Mouse (Mus musculus) urinary bladder, adult 2 months (tissue): ENCODE measurements around the gene Iqcm. TPM values are rescaled to one million over a fixed set of nuclear protein-coding genes. Genes with fewer than 3 reads are reported as not detected.
"Not testable (repeated sequence)": the region's sequence is repeated elsewhere in the genome, so short reads cannot be mapped to it uniquely, and the experiment has no call there.

Experiments used
- DNase-seq: peaks from one replicate; pipeline ENCODE4 v3.0.0; 2022; ENCODE audit warnings: low spot score
- polyA plus RNA-seq: library from polyadenylated mRNA; depleted of rRNA; stranded (reverse); fragments of >200 nt; gene quantifications from 2 replicates; pipeline ENCODE4 v1.2.3, GENCODE M21; 2012; rRNA removed

The Iqcm gene
- polyA plus RNA-seq, result not detected in 2 replicates

DNA sequence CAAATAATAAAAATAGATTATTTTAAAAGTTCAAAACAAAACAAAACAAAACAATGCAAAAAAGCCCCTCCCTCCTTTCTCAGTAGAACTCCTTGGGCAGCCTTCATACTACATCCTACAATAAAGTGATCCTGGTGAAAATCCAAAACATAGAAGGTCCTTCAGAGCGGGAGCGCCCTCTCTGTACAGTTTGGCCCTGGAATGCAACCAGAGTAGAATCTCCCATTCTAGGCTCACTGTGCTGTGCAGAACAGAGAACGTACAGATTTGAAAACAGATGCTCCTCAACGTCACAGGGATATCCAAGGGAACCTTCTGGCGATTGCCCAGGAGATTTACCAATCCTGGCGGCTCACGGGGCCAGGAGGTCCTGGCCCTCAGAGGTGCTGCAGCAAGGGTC is at the start of gene Iqcm:
Gene Iqcm (plus strand): TSS at position 301 of the 400 bp plus-strand sequence.
- no peak for DNase-seq

DNA sequence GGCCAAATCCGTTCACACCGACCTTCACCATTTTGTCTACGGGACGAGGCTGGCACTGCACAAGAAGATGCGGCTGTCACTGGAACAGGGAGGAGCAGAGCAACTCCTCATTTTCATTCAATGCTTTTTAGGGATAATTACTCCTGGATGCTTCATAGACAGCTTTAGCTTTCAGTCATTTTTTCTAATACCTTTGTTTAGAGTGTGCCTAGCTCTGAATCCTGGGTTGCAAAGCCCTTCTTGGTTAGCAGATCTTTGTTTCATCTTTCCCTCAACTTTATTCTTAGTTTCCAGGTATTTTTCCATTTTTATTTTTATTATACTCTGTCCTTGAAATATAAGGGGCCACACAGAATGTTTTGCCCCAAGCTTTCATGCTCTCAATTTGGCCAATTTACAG is 42.0 kb upstream of the Iqcm start, which contains the start of gene Gm10358:
Gene Gm10358 (minus strand): TSS at position 101 of the 400 bp plus-strand sequence.
- no peak for DNase-seq

DNA sequence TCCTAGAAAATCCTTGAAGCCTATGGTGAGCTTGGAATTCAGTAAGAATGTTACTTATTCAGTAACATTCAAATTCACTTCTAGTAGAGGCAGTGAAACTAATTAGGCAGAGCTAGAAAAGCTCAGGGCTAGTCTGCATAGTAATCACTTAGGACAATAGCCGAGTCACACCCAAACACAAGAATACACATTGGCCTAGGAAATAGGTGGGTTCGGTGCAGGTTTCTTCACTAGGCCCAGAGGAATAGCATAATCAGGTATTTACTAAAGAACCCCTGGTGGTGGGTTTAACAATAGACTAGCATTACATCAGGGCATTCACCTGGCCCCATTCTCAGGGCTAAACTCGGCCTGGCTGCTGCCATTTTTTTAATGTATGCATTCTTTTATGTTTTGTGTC is 32.8 kb upstream of the Iqcm start:
- DNase-seq, result not testable (repeated sequence)

DNA sequence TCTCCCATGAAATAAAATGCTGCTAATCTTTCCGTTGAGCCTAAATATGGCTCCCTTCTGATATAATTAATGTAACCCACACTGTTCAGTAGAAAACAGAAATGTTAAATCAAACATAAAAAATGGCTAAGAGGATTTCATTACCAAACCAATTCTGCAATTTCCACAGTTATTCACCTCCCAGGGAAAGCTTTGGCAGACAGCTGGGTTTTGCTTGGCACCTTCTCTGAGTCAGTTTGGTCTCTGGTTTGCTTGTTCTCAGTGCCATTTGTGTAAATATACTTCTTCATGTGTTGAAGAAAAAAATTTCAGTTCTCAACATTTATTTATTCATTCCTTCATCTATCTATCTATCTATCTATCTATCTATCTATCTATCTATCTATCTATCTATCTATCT is 28.3 kb downstream of the Iqcm start:
- DNase-seq, result no peak

DNA sequence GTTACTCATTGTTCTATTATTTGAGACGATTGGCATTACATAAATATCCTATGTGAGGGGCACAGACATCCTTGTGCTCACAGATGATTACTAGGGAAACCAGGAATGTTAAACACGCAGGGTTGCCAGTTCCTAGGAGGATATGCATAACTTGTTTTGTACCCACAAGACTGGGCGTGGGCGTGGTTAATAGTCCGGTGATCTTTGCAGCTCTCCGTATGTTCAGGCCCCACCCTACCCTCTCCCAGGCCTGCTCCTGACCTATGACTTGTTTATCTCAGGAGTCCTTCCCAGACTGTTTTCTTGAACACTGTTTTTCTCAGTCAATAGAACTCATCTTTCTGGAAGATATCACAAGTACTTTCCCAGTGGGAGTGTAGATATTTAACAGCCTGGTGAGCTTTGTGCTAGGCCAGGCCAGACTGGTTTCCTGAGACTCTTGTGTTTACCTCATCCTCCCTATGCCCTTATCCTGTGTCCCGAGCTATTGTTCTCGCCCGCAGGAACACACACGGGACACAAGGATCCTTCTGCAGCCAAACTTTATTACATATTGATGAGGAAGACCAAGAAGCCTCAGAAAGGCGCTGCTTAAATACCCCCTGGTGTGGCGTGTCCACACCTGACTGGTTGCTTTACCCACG is 40.7 kb downstream of the Iqcm start:
- DNase-seq, result no peak

DNA sequence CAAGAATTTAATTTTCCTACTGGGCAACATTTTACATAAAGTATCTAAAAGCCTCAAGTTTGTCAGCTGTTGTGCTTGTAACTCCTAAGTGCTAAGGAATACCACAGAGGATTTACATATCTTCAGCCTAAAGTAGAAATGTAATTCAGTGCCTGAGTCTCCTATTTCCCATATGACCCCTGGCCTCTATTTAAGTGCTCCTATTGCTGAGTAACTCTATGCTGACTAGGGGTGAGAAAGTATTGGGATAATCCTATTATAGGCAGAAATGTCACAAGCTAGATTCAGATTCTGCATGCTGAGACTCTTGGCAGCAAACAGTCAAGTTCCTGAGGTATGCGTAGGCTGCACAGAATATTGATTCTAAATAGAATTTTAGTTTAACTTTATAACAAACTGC is 60.8 kb downstream of the Iqcm start:
- DNase-seq, result no peak

DNA sequence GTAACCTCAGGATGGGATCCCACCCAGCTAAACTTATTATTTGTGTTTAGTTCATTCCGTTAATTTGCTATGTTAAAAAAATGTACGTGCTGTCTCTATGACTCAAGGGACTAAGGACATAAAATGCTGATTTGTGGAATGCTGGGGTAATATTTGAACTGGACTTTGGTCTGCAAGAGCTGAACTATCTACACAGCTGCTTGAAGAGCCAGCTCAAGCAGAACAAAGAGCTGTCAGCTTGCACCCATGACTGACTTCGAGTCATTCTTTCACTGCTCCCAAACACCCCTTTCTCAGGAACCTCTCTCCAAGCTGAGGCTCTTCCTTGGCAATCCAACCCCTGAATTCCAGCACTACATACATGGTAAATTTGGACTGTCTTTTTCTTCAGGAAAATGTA is 65.3 kb downstream of the Iqcm start:
- no peak for DNase-seq

DNA sequence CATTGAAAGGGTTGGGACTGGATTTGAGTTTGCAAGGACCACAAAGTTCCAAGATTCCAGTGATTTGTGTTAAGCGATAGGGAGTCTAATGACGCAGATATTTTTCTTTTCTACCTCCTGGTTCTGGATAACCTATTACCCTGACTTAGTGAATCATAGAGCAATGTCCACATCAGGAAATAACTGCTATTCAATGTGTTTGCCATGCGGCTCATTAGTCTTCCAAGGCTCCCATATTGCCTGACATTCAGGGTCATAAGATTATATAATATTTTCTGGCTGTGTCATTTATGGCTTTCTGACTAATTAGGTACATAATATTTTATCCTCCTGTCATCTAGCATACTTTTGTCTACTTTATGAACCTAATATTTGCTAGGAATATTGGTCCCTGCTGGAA is 100.8 kb downstream of the Iqcm start:
- DNase-seq, result no peak

DNA sequence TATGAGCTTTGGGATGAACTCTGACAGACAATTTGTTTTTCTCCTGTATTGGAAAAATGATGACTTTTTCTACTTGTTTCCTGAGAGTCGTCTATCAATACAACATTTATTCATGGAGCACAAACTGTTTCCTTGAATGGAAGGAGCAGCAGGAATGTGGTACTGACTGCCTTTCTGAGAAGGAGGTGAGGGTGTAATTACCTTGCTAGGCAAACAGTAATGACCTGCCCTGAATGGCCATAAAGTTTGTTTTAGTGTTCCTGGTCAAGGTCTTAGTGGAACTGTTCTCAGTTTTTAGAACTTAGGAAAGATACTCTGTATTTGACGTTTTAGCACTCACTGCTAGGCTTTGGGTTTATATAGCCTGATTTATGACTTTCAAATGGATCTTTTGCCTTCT is 147.8 kb downstream of the Iqcm start:
- DNase-seq, result no peak

DNA sequence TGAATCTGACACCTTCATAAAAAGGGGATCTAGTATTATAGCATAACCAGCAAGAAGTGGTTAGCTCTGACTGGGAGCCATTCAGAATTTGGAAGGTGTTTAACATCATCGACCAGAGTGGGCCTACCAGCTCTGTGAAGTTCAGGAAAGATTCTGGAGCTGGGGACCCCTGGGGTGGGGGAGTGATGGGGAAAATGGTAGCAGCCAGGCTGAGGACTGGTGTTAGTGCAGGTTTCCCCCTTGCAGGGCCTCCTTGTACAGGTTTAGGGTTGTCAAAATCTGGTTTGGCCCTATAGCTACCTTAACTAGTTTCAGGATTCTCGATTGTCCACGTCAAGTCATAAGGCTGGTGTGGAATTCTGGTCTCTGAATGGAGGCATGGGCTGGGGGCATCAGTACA is 194.5 kb downstream of the Iqcm start:
- no peak for DNase-seq

DNA sequence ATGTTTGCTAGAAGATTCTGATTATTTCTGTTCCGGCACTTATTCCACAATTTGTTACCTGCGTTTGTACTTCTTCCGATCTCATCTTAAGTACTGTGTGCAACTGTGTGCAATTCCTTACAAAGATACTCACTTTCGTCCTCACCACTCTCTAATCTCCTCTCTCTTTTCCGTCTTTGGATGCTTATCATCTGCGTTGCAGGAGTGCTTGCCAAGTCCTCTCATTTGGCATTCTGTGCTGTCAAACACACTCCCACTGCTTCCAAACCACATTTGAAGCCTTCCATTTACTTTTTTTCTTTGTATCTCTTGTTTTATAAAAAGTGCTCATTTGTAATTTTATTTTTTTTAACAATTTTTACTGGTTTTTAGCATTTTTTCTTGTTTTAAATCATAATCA is 210.8 kb downstream of the Iqcm start:
- DNase-seq, result no peak

DNA sequence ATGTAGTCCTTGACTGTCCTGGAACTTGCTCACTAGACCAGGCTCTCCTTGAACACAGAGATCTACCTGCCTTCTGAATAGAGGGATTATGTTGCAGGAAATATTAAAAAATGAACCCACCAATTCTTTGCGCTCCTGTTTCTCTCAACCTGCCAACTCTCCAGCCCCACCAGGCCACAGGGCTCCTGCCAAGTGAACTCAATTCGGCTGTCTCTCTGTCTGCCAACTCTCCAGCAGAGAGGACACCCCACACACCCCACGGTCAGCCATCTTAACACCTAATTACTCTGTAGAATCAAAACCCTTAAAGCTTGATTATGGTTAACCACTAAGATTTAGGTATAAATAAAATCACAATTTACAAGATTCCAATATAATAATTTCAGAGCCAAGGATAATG is 298.1 kb downstream of the Iqcm start:
- DNase-seq, result no peak

DNA sequence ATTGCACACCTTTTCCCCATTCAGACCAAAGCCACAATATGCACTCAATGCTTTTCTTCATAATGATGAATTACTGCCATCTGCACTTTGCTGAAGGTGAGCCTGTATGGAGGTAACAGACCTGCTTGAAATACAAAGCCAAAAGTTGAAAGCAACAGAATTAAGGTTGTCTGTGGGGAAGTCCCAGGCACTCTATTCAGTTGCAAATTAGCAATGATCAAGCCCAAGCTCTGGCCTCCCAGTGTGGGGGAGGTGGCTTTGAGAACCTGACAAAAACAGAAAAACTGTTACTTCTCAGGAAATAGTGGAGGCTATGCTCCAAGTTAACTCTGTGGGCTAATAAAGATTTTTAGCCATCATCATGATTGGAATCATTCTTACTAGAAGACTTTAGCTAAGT is 307.1 kb downstream of the Iqcm start:
- no peak for DNase-seq

DNA sequence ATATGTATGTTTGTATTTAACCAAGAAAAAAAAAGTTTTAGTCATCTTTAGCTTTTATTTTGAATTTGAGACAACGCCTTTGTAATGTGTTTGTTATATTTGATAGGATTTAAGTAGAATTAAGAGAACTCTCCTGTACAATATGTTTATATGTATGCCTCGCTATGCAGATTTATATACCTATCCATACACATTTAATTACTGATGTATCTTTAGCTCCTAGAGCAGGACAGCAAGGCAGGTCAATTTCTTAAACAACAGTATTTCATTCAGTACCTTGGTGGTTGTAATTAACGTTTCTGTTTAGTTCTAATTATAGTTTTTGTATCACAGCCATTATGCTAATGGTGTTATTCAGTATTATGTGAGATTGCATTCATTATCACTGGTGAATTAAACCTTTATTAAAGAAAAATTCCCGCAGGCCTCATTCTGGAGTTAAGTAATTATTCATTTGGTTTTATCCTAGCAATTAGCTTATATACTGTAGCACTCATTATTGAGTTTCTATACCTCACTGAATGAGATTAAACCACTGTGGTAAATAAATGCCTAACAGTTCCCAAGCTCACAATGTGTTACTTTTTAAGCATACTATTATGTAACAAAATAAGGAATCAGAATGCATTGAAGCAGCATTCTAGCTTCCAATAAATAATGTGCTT is 380.1 kb downstream of the Iqcm start:
- no peak for DNase-seq

DNA sequence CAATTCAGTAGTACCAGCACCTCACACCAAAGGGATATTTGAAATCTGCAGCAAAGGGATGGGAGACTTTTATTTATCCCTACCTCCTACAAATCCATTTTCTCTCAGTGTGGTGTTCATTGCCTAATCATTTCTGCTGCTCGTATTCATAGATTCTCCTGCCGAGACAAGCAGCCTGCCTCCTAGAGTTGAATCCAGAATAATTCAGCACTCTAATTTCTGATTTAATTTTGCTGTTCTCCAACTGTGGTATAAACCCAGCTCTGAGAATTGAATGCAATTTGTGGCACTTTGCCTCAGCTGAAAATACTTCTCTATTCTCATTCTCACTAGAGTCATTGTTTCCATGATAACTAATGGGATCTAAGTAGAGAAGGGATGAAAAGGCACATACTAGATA is 386.8 kb downstream of the Iqcm start:
- no peak for DNase-seq

DNA sequence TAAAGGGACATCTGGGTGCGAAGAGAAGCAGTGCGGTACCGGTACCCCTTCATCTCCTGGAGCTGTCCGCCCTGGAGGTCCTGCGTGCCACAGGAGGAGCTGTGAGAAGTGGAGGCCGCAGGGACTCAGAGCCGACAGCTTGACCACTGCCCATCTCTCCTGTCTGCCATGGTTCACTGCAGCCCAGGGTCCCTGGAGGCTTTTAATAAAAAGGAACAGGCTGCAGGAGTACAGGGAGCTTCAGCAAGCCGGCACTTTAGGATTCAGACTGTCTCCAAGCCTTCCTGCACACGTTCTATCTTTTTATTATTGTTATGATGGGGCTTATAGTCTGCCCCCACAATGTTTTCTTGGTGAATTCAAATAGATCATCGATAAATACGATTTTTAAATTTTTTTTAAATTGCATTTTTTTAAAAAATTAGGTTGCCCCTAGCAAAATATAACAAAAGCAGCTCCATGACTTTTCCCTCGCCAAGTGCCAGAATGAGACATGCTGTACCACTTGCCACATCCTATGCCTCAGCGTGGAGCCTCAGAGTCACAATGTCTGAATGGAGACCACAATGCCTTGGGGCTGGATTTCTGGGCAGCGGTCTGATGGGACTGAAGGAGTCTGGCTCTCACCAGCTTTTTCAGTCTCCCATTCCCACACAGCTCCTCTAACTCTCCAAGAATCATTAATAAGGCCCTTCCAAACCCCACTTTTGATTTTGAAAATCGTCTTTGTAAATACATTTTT is 469.3 kb downstream of the Iqcm start:
- DNase-seq, result no peak

DNA sequence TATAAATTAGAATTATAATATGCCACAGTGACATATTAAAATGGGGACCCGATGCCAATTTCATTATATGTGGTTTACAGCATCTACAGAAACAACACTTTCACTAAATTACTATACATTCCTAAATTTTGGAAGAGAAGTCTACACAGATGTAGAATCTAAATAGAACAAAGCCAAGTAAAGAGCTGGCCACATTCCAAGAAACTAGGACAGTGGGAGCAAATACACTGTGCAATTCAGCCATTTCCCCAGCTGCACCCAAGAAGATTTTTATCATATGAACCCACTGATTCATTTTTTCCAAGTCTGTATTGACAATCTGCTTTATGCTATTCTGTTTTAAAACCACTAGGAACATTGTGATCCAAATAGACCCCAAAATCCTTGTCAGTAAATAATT is 500.7 kb downstream of the Iqcm start:
- DNase-seq, result no peak

DNA sequence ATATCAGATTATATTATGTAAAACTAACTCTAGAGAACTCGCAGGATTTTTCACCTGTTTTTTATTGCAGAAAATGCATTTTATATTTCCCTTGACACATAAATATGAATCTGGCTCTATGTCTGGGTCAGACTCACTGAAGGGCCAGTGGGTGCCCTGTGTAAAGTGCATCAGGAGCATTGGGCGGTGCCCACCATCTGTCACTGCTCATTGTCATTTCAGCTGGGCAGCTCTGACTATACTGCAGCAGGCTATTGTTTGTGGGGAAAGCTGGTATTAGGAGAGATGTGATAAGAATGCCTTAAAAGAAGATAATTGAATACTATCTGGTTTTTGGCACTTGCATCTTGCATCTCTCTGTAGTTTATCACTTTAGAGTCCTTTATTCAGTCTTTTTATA is 507.5 kb downstream of the Iqcm start:
- no peak for DNase-seq

DNA sequence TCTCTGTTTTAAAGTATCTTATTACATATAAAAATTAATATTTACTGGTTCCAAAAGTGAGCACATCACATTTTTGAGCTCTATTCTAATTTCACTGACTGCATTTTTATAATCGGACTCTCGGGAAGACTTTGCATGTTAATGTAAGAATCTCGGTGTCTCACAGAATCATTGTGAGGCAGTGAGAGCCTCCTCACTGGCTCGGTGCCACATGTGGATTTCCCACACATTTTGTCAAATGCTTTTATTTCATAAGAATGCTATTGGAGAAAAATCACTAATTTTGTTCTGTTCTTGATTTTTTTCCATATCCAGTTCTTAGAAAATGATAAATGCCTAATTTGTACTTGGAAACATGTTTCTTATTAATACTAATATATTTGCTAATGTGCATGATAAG is 570.0 kb downstream of the Iqcm start:
- DNase-seq, result no peak
